Mouse (Mus musculus) midbrain, embryonic 16.5 days (tissue): ENCODE measurements around the gene Raver2. TPM values are rescaled to one million over a fixed set of nuclear protein-coding genes. Genes with fewer than 3 reads are reported as not detected.
"Not testable (repeated sequence)": the region's sequence is repeated elsewhere in the genome, so short reads cannot be mapped to it uniquely, and the experiment has no call there.

Experiments
- ATAC-seq: fragments of 200-750 bp; cut with Nextera tagmentation; 2 replicates; pipeline ENCODE4 v1.8.0; 2017; ENCODE audit warnings: moderate TSS enrichment
- H3K27ac ChIP-seq: fragments of 300-500 bp; sonication (generic); 2 replicates; pipeline ENCODE4 v1.5.1; 2014; ENCODE audit warnings: mild to moderate bottlenecking, low read length, mixed read lengths
- H3K27me3 ChIP-seq: fragments of 300-500 bp; sonication (generic); 2 replicates; pipeline ENCODE4 v1.6.1; 2014; ENCODE audit warnings: low read depth, low read length, mixed read lengths; ENCODE audit not compliant: control insufficient read depth, insufficient read depth
- H3K36me3 ChIP-seq: fragments of 300-500 bp; sonication (generic); 2 replicates; pipeline ENCODE4 v1.6.1; 2014; ENCODE audit warnings: mild to moderate bottlenecking, low read length, moderate library complexity, mixed read lengths; ENCODE audit not compliant: control insufficient read depth, insufficient read depth
- H3K4me1 ChIP-seq: fragments of 300-500 bp; sonication (generic); 2 replicates; pipeline ENCODE4 v1.6.1; 2014; ENCODE audit warnings: mild to moderate bottlenecking, low read length, mixed read lengths; ENCODE audit not compliant: control insufficient read depth, insufficient read depth
- H3K4me2 ChIP-seq: fragments of 300-500 bp; sonication (generic); 2 replicates; pipeline ENCODE4 v1.6.1; 2014; ENCODE audit warnings: mild to moderate bottlenecking, low read length, mixed read lengths
- H3K4me3 ChIP-seq: fragments of 300-500 bp; sonication (generic); 2 replicates; pipeline ENCODE4 v1.5.1; 2014; ENCODE audit warnings: low read depth, mild to moderate bottlenecking, low read length, moderate library complexity, mixed read lengths
- H3K9ac ChIP-seq: fragments of 300-500 bp; sonication (generic); 2 replicates; pipeline ENCODE4 v1.6.1; 2014; ENCODE audit warnings: low read depth, low read length, mixed read lengths
- H3K9me3 ChIP-seq: fragments of 300-500 bp; sonication (generic); replicated peaks from 2 replicates; pipeline ENCODE4 v1.6.1; 2014; ENCODE audit warnings: mild to moderate bottlenecking, low read length, mixed read lengths; ENCODE audit not compliant: control insufficient read depth, poor library complexity, severe bottlenecking
- WGBS: fragments of 180-500 bp; shearing (Covaris S2); extraction: QIAGEN DNeasy Blood & Tissue Kit; methylation state at CpG from one replicate; pipeline ENCODE4 v1.1.7; 2014; 5-methylcytosine and 5-hydroxymethylcytosine counted together
- polyA plus RNA-seq: library from polyadenylated mRNA; unstranded; fragments of >200 nt; fragmentation: Nextera tagmentation; extraction: Ambion mirVana; gene quantifications from 2 replicates; pipeline ENCODE4 v1.2.1, GENCODE M21; 2015

Gene Raver2
- polyA plus RNA-seq, 1 experiment from 2014 or later = 4.6 TPM

- Histone ChIP-seq H3K4me2 (no peak overlapping the region), H3K9me3 (no peaks in the 10 kb centered on the region), H3K4me3 (no peak overlapping the region), H3K27me3 (peaks cover 5% of the 10 kb centered on the region; the same call in 1 of the 2 replicates), H3K9ac (no peak overlapping the region), H3K4me1 (peaks cover 6% of the 10 kb centered on the region; the same call in 1 of the 2 replicates), H3K36me3 (no peaks in the 10 kb centered on the region), H3K27ac (no peak overlapping the region)
- no peak for ATAC-seq
- WGBS = 94% methylated on average over 4 of the region's 4 CpGs
These were observed 16.1 kb downstream of the Raver2 start for GRCm38 (mm10) chr4:101084863-101085262.

- no peak overlapping the region for H3K9ac ChIP-seq
- no peak for ATAC-seq
- no peak overlapping the region for H3K4me2 ChIP-seq
- H3K27me3 ChIP-seq = peaks cover 4% of the 10 kb centered on the region; the same call in 1 of the 2 replicates
- H3K36me3 ChIP-seq = no peaks in the 10 kb centered on the region
- peaks cover 6% of the 10 kb centered on the region; the same call in 1 of the 2 replicates for H3K4me1 ChIP-seq
- 92% methylated on average over 3 of the region's 3 CpGs for WGBS
- no peaks in the 10 kb centered on the region for H3K9me3 ChIP-seq
- H3K4me3 ChIP-seq = no peak overlapping the region
- H3K27ac ChIP-seq = no peak overlapping the region
These were observed 17.3 kb downstream of the Raver2 start for GRCm38 (mm10) chr4:101086040-101086439.

- H3K9me3 ChIP-seq = no peaks in the 10 kb centered on the region
- H3K36me3 ChIP-seq = no peaks in the 10 kb centered on the region
- no peak overlapping the region for H3K9ac ChIP-seq
- no peak overlapping the region for H3K4me2 ChIP-seq
- H3K4me3 ChIP-seq = no peak overlapping the region
- 18% methylated on average over 1 of the region's 1 CpGs for WGBS
- H3K27me3 ChIP-seq = no peaks in the 10 kb centered on the region
- H3K27ac ChIP-seq = no peak overlapping the region
- no peak for ATAC-seq
- H3K4me1 ChIP-seq = peaks cover under 1% of the 10 kb centered on the region; the same call in 1 of the 2 replicates
These were observed 18.9 kb downstream of the Raver2 start for GRCm38 (mm10) chr4:101087721-101088120.

GRCm38 (mm10) chr4:101090630-101091029 is 21.8 kb downstream of the Raver2 start:
- not testable (repeated sequence) for H3K4me3 ChIP-seq, H3K4me2 ChIP-seq, H3K9me3 ChIP-seq, H3K4me1 ChIP-seq, H3K27ac ChIP-seq, H3K36me3 ChIP-seq, ATAC-seq, H3K27me3 ChIP-seq, H3K9ac ChIP-seq
- 99% methylated on average over 3 of the region's 3 CpGs for WGBS

GRCm38 (mm10) chr4:101093292-101093691 is 24.5 kb downstream of the Raver2 start:
- Histone ChIP-seq H3K4me1 (peaks cover 4% of the 10 kb centered on the region; the same call in 1 of the 2 replicates), H3K27ac (no peak overlapping the region), H3K4me3 (no peak overlapping the region), H3K27me3 (no peaks in the 10 kb centered on the region), H3K36me3 (no peaks in the 10 kb centered on the region), H3K4me2 (no peak overlapping the region), H3K9ac (no peak overlapping the region), H3K9me3 (no peaks in the 10 kb centered on the region)
- ATAC-seq = no peak
- 78% methylated on average over 9 of the region's 10 CpGs for WGBS

- no peaks in the 10 kb centered on the region for H3K4me1 ChIP-seq
- H3K36me3 ChIP-seq = peaks cover 3% of the 10 kb centered on the region; the same call in 1 of the 2 replicates
- no peaks in the 10 kb centered on the region for H3K27me3 ChIP-seq
- H3K9me3 ChIP-seq = peaks cover 10% of the 10 kb centered on the region; the same call in 1 of the 2 replicates
- no peak overlapping the region for H3K9ac ChIP-seq
- H3K4me3 ChIP-seq = no peak overlapping the region
- H3K27ac ChIP-seq = no peak overlapping the region
- 92% methylated on average over 12 of the region's 12 CpGs for WGBS
- ATAC-seq = no peak
- H3K4me2 ChIP-seq = no peak overlapping the region
These were observed 38.3 kb downstream of the Raver2 start for GRCm38 (mm10) chr4:101107122-101107521.

- H3K9me3 ChIP-seq = no peaks in the 10 kb centered on the region
- no peak overlapping the region for H3K4me3 ChIP-seq
- 89% methylated on average over 7 of the region's 7 CpGs for WGBS
- H3K36me3 ChIP-seq = no peaks in the 10 kb centered on the region; the same call in 1 of the 2 replicates
- H3K27me3 ChIP-seq = no peaks in the 10 kb centered on the region
- ATAC-seq = no peak
- no peak overlapping the region for H3K4me2 ChIP-seq
- no peak overlapping the region for H3K27ac ChIP-seq
- no peak overlapping the region for H3K9ac ChIP-seq
- H3K4me1 ChIP-seq = no peaks in the 10 kb centered on the region
These were observed 52.2 kb downstream of the Raver2 start for GRCm38 (mm10) chr4:101121002-101121401.

GRCm38 (mm10) chr4:101135013-101135412 is 66.2 kb downstream of the Raver2 start:
- Histone ChIP-seq H3K27me3 (no peaks in the 10 kb centered on the region), H3K4me3 (no peak overlapping the region), H3K4me2 (no peak overlapping the region), H3K9me3 (no peaks in the 10 kb centered on the region), H3K27ac (no peak overlapping the region), H3K4me1 (no peaks in the 10 kb centered on the region), H3K9ac (no peak overlapping the region), H3K36me3 (no peaks in the 10 kb centered on the region)
- 81% methylated on average over 8 of the region's 8 CpGs for WGBS
- no peak for ATAC-seq

- no peak for ATAC-seq
- H3K36me3 ChIP-seq = no peaks in the 10 kb centered on the region
- WGBS = 89% methylated on average over 14 of the region's 14 CpGs
- H3K4me1 ChIP-seq = no peaks in the 10 kb centered on the region
- no peak overlapping the region for H3K4me2 ChIP-seq
- H3K27ac ChIP-seq = no peak overlapping the region
- no peaks in the 10 kb centered on the region for H3K9me3 ChIP-seq
- no peak overlapping the region for H3K4me3 ChIP-seq
- no peak overlapping the region for H3K9ac ChIP-seq
- no peaks in the 10 kb centered on the region for H3K27me3 ChIP-seq
These were observed 67.1 kb downstream of the Raver2 start for GRCm38 (mm10) chr4:101135909-101136308.
